Mouse (Mus musculus): ENCODE measurements around the gene Cgrrf1. TPM values are rescaled to one million over a fixed set of nuclear protein-coding genes. Genes with fewer than 3 reads are reported as not detected.

The Cgrrf1 gene
- polyA plus RNA-seq, 1 experiment from 2014 or later = 19.7 TPM

DNA sequence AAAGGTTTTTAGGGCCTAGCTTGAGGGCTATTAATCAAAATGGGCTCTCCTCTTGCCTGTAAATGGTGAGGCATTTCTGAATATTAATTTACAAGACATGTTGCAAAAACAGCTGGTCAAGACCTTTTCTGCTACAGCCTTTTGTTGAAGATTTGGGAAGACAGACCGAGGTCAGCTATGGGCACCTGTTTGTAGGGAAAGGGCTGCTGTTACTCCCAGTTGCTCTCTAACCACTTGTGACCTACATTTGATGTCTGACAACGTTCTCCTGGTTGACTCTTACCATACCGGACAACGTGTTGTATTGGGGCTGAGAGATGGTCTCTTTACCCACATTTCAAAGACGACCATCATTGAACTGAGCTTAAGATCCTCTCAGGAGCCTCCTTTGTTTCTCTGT is 66.0 kb downstream of the Cgrrf1 start:
- H3K9me3 ChIP-seq (replicated peaks; ENCODE audit: control insufficient read depth, low read length) = no peaks in the 10 kb centered on the region
- no peaks in the 10 kb centered on the region for H3K27me3 ChIP-seq (ENCODE audit: control insufficient read depth, insufficient read depth, low read depth, low read length)
- no peak for ATAC-seq (ENCODE audit: low read depth)
- no peak overlapping the region for H3K9ac ChIP-seq (ENCODE audit: low read depth, low read length)
- 61% methylated on average over 5 of the region's 5 CpGs for WGBS (ENCODE audit: insufficient replicate concordance)
- no peak overlapping the region for H3K4me2 ChIP-seq (ENCODE audit: low read depth, low read length)
- no peaks in the 10 kb centered on the region for H3K4me1 ChIP-seq (ENCODE audit: control insufficient read depth, low read depth, low read length)
- no peak overlapping the region for H3K27ac ChIP-seq (ENCODE audit: low read length)
- H3K36me3 ChIP-seq (ENCODE audit: control insufficient read depth, insufficient read depth) = no peaks in the 10 kb centered on the region
- H3K4me3 ChIP-seq (ENCODE audit: low read depth, low read length) = no peak overlapping the region

DNA sequence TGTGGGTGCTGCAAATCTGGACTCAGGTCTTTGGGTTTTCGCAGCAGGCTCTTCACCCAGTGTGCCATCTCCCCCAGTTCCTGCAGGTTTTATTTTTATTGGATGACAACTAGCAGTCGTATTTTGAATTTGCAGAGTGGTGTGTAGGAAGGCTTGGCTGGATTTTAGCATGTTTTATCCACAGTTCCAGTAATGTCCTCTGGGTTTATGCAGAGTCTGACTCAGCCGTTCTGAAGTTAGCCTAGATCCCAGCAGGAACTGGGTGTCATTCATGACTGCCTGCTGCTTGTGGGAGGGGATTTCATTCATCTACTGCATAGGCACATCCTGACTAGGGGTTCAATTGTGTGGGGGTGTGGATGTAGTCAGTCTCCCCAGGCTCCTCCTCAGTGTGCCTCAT is 66.7 kb downstream of the Cgrrf1 start:
- no peak for ATAC-seq (ENCODE audit: low read depth)
- 63% methylated on average over 3 of the region's 3 CpGs for WGBS (ENCODE audit: insufficient replicate concordance)

DNA sequence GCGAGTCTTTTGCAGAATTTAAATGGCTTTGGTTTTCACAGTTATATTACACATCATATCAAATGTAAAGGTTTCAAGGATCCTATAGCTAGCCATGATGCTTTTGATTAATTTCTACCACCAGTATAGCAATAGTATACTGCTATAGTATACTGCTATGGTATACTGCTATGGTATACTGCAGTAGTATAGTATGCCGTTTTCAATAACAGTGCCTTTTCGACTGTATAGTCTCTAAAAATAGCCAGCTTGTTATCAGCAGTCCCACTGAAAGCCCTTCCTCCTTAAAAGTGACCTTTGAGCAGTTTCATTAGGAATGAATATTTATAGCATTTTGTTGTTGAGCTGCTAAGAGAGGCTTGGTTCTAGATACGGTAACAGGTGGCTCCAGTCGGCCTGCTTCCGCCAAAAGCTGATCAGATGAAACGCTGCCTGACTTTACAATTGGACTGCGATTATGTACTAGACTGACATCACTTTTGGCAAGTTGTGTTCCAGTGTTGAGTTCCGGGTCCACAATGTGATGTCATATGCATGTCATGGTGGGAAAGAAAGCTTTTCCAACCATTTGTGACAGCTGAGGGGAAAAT is 70.7 kb downstream of the Cgrrf1 start:
- no peak for ATAC-seq (ENCODE audit: low read depth)
- H3K36me3 ChIP-seq (ENCODE audit: control insufficient read depth, insufficient read depth) = no peaks in the 10 kb centered on the region
- WGBS (ENCODE audit: insufficient replicate concordance) = 66% methylated on average over 9 of the region's 9 CpGs
- H3K27me3 ChIP-seq (ENCODE audit: control insufficient read depth, insufficient read depth, low read depth, low read length) = no peaks in the 10 kb centered on the region
- H3K4me1 ChIP-seq (ENCODE audit: control insufficient read depth, low read depth, low read length) = no peaks in the 10 kb centered on the region
- H3K4me2 ChIP-seq (ENCODE audit: low read depth, low read length) = no peak overlapping the region
- no peak overlapping the region for H3K9ac ChIP-seq (ENCODE audit: low read depth, low read length)
- H3K9me3 ChIP-seq (replicated peaks; ENCODE audit: control insufficient read depth, low read length) = no peaks in the 10 kb centered on the region
- no peak overlapping the region for H3K4me3 ChIP-seq (ENCODE audit: low read depth, low read length)
- H3K27ac ChIP-seq (ENCODE audit: low read length) = no peak overlapping the region

More for the DNA sequence above, 66.7 kb downstream of the Cgrrf1 start:
- Histone ChIP-seq H3K9ac (ENCODE audit: low read depth, low read length) (no peak overlapping the region), H3K27me3 (ENCODE audit: control insufficient read depth, insufficient read depth, low read depth, low read length) (no peaks in the 10 kb centered on the region), H3K4me3 (ENCODE audit: low read depth, low read length) (no peak overlapping the region), H3K36me3 (ENCODE audit: control insufficient read depth, insufficient read depth) (no peaks in the 10 kb centered on the region), H3K4me1 (ENCODE audit: control insufficient read depth, low read depth, low read length) (no peaks in the 10 kb centered on the region), H3K27ac (ENCODE audit: low read length) (no peak overlapping the region), H3K4me2 (ENCODE audit: low read depth, low read length) (no peak overlapping the region), H3K9me3 (replicated peaks; ENCODE audit: control insufficient read depth, low read length) (no peaks in the 10 kb centered on the region)

Other genes with a start within 250 kb of the Cgrrf1 start
- gene Cdkn3, start 71.6 kb upstream of the Cgrrf1 start, polyA plus RNA-seq (2015; fragmentation: Nextera tagmentation; extraction: Ambion mirVana) = 97.9 and 109 TPM in 2 replicates
- 73.6 and 76.3 TPM in 2 replicates for gene Cnih1, start 43.7 kb upstream of the Cgrrf1 start, polyA plus RNA-seq (2015; fragmentation: Nextera tagmentation; extraction: Ambion mirVana)
- 22.5 and 24.2 TPM in 2 replicates for gene Gmfb, start 9.9 kb upstream of the Cgrrf1 start, polyA plus RNA-seq (2015; fragmentation: Nextera tagmentation; extraction: Ambion mirVana)
- 0.58 and 0.87 TPM in 2 replicates for gene Samd4, start 50.7 kb downstream of the Cgrrf1 start, polyA plus RNA-seq (2015; fragmentation: Nextera tagmentation; extraction: Ambion mirVana)